Mouse (Mus musculus) brain, embryonic 18.5 days (tissue): ENCODE measurements around the gene Ctla2b.
"Not testable (repeated sequence)": the region's sequence is repeated elsewhere in the genome, so short reads cannot be mapped to it uniquely, and the experiment has no call there.

ENCODE experiments used
- DNase-seq: peaks from one replicate; pipeline ENCODE4 v3.0.0-alpha.2; 2012; ENCODE audit warnings: low read depth, low spot score

The Ctla2b gene

GRCm38 (mm10) chr13:60897328-60897727, at the start of gene Ctla2b:
Gene Ctla2b, minus strand, starts transcription at chr13:60897447.
- no peak for DNase-seq

DNA sequence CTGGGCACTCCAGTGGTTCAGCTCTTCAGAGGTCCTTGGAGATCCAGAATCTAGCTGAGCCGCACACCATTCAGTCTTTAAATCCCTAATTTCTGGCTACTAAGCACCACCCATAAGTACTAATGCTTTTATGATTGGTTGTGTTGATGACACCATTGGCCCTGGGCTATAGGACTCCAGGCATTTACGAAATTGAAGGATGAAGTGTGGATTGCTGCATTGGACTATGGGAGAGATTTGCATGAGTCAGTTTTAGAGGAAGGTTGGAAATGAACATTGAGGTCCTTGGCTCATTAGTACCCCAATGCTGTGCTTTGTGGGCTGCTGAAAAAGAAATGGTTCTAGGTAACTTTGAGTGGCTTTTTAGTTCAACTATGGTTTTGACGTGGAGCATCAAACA, 44.6 kb upstream of the Ctla2b start, which contains the start of gene Tpbpa:
Gene Tpbpa (minus strand): TSS at position 101 of the 400 bp plus-strand sequence.
- not testable (repeated sequence) for DNase-seq

DNA sequence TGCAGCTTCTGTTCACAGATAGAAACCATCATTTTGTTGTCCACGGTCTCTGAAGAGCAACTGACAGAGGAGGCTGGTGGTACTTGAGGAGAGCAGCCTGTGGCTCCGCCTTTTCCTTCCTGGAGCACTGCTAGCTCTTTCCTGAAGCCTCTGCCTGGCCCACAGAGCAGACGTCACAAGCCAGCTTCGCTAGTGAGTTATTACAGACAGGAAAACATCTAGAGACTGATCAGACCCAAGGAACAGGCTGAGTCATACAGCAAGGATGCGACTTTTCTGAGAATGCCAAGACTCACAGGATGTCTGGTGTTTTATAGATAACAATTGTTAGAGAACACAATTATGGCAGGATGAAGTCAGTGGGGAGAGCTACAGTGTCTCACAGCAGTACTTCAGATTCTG, 39.3 kb upstream of the Ctla2b start, which contains the start of the genes Gm49391 and Ctla2a:
Gene Gm49391 (minus strand): TSS at position 72 of the 402 bp plus-strand sequence.
Gene Ctla2a (minus strand): TSS at position 126 of the 402 bp plus-strand sequence.
- no peak for DNase-seq

DNA sequence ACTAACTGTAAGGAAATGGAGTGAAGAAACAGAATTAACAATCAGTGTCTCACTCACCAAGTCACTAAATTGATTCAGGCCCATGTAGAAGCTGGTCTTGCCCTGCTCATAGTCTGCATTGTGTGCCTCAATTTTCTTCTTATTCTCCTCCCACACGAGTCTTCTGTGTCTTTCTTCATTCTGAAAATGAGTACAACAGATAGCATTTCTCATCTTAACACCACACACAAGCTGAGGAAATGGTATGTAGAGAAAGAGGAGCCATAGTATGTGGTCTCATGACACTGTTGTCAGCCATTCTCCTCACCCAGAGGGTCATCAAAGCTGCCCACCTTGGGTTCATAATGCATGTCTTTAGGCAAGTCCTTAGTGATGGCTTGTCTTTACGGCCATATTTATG, 38.2 kb upstream of the Ctla2b start, which contains the start of gene Gm49393:
Gene Gm49393 (minus strand): TSS at position 101 of the 400 bp plus-strand sequence.
- not testable (repeated sequence) for DNase-seq

DNA sequence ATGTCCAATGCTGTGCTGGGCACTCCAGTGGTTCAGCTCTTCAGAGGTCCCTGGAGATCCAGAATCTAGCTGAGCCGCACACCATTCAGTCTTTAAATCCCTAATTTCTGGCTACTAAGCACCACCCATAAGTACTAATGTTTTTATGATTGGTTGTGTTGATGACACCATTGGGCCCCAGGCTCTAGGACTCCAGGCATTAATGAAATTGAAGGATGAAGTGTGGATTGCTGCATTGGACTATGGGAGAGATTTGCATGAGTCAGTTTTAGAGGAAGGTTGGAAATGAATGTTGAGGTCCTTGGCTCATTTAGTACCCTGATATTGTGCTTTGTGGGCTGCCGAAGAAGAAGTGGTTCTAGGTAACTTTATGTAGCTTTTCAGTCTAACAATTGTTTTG, 7.5 kb upstream of the Ctla2b start, which contains the start of gene Tpbpb:
Gene Tpbpb (minus strand): TSS at position 101 of the 400 bp plus-strand sequence.
- not testable (repeated sequence) for DNase-seq

GRCm38 (mm10) chr13:60896794-60897193, 453 bp downstream of the Ctla2b start, which contains the start of gene Gm49392:
Gene Gm49392, minus strand, starts transcription at chr13:60896894.
- not testable (repeated sequence) for DNase-seq

DNA sequence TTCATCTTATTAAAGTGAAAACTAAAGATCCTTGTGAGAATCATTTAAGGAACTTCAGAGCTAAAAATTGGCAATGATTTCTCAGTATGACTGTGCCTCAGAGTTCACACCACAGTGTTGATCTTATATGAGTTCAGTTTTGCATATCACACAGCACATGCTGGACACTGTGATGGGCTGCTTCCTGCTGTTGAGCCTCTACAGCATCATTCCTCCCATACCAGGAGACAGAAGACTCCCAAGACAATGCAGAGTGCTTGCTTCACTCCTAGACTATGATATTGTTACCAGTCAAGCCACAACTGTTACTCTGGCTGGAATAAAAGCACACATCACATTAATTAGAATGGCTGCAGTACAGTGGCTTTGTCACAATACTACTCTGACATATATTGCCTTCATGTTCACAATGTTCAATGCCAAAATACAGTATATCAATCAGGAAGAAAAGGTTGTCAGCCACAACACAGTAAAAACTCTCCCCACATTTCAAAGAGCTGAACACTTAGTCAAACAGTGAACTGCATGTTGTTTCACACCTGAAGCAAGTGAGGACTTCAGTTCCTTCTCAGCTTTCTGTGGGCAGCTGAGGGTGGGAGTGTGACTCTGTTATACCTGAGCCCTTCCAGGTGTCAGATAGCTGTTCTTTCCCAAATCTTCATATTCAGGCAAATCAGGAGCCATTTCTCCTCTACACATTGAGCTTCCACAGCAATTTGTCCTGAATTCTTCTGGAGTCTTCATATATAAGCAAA, 1.7 kb downstream of the Ctla2b start:
- no peak for DNase-seq

- DNase-seq: no peak
Measured at GRCm38 (mm10) chr13:60892301-60892700, 4.9 kb downstream of the Ctla2b start.

- DNase-seq: no peak
Measured at GRCm38 (mm10) chr13:60864281-60864680, 33.0 kb downstream of the Ctla2b start, which contains the start of gene 4930486L24Rik. Gene 4930486L24Rik, minus strand, starts transcription at chr13:60864475.

GRCm38 (mm10) chr13:60848241-60849120, 48.8 kb downstream of the Ctla2b start:
- no peak for DNase-seq
